Mouse (Mus musculus) intestine, postnatal 0 days (tissue): ENCODE data around the gene E430018J23Rik. TPM values are rescaled to one million over a fixed set of nuclear protein-coding genes. Genes with fewer than 3 reads are reported as not detected.

Experiments used
- ATAC-seq: fragments of 200-750 bp; cut with Nextera tagmentation; 2 replicates; pipeline ENCODE4 v1.8.0; 2017; ENCODE audit warnings: mild to moderate bottlenecking, moderate TSS enrichment, moderate library complexity
- H3K27ac ChIP-seq: fragments of 300-500 bp; sonication (generic); 2 replicates; pipeline ENCODE4 v1.5.1; 2014; ENCODE audit warnings: mild to moderate bottlenecking, low read depth, low read length, moderate library complexity
- H3K27me3 ChIP-seq: fragments of 300-500 bp; sonication (generic); replicated peaks from 2 replicates; pipeline ENCODE4 v1.6.1; 2014; ENCODE audit warnings: low read length, mixed read lengths; ENCODE audit not compliant: control insufficient read depth, insufficient read depth
- H3K36me3 ChIP-seq: fragments of 300-500 bp; sonication (generic); 2 replicates; pipeline ENCODE4 v1.6.1; 2014; ENCODE audit warnings: mild to moderate bottlenecking, moderate library complexity; ENCODE audit not compliant: control insufficient read depth, insufficient read depth
- H3K4me1 ChIP-seq: fragments of 300-500 bp; sonication (generic); replicated peaks from 2 replicates; pipeline ENCODE4 v1.6.1; 2014; ENCODE audit warnings: antibody characterized with exemption, low read length, mixed read lengths; ENCODE audit not compliant: control insufficient read depth, insufficient read depth
- H3K4me2 ChIP-seq: fragments of 300-500 bp; sonication (generic); replicated peaks from 2 replicates; pipeline ENCODE4 v1.6.1; 2014; ENCODE audit warnings: low read depth, mild to moderate bottlenecking, moderate library complexity
- H3K4me3 ChIP-seq: fragments of 300-500 bp; sonication (generic); 2 replicates; pipeline ENCODE4 v1.5.1; 2014; ENCODE audit warnings: low read depth, low read length
- H3K9ac ChIP-seq: fragments of 300-500 bp; sonication (generic); 2 replicates; pipeline ENCODE4 v1.6.1; 2014; ENCODE audit warnings: mild to moderate bottlenecking, low read depth, low read length
- H3K9me3 ChIP-seq: fragments of 300-500 bp; sonication (generic); 2 replicates; pipeline ENCODE4 v1.6.1; 2016; ENCODE audit warnings: mixed run types; ENCODE audit not compliant: control insufficient read depth
- CTCF ChIP-seq: sonication (generic); IDR thresholded peaks from 2 replicates; pipeline ENCODE4 v1.5.1; 2016; ENCODE audit warnings: low read depth, mild to moderate bottlenecking, control low read depth, antibody characterized with exemption, moderate library complexity
- WGBS: fragments of 180-500 bp; shearing (Covaris S2); extraction: QIAGEN DNeasy Blood & Tissue Kit; methylation state at CpG from one replicate; pipeline ENCODE4 v1.1.7; 2014; 5-methylcytosine and 5-hydroxymethylcytosine counted together
- polyA plus RNA-seq: library from polyadenylated mRNA; unstranded; fragments of >200 nt; fragmentation: Nextera tagmentation; extraction: Ambion mirVana; gene quantifications from 2 replicates; pipeline ENCODE4 v1.2.1, GENCODE M21; 2015

E430018J23Rik gene
- 6.8 and 8.0 TPM in 2 replicates for polyA plus RNA-seq

GRCm38 (mm10) chr7:127393157-127393943 is at the start of gene E430018J23Rik:
Gene E430018J23Rik (minus strand): TSS chr7:127393629.
- peak within 1 kb of the TSS; percentile 57 for H3K4me3 ChIP-seq
- H3K27ac ChIP-seq, result peak within 1 kb of the TSS; percentile 87
- peak within 1 kb of the TSS; percentile 75 for H3K4me2 ChIP-seq
- peak; percentile 91 for ATAC-seq
- no peaks in the 10 kb centered on the region for H3K27me3 ChIP-seq
- no peak for TF ChIP-seq CTCF
- WGBS, result 2% methylated on average over 45 of the region's 45 CpGs
- 0 out of 2 replicates have a peak, but pooled peaks cover 5% of the 10 kb centered on the region for H3K4me1 ChIP-seq
- H3K9ac ChIP-seq, result peak within 1 kb of the TSS; percentile 82
- peaks cover 14% of the 10 kb centered on the region; the same call in 1 of the 2 replicates for H3K36me3 ChIP-seq
- H3K9me3 ChIP-seq, result no peaks in the 10 kb centered on the region

GRCm38 (mm10) chr7:127437724-127438123 is 44.3 kb upstream of the E430018J23Rik start:
- no peak overlapping the region for H3K27ac ChIP-seq
- peak; percentile 65 for TF ChIP-seq CTCF
- peaks cover 6% of the 10 kb centered on the region; the same call in 1 of the 2 replicates for H3K36me3 ChIP-seq
- H3K9ac ChIP-seq, result no peak overlapping the region
- no peak overlapping the region for H3K4me2 ChIP-seq
- 0 out of 2 replicates have a peak, but pooled peaks cover 5% of the 10 kb centered on the region for H3K9me3 ChIP-seq
- no peak for ATAC-seq
- no peak overlapping the region for H3K4me3 ChIP-seq
- H3K27me3 ChIP-seq, result no peaks in the 10 kb centered on the region
- no peaks in the 10 kb centered on the region for H3K4me1 ChIP-seq
- WGBS, result 95% methylated on average over 3 of the region's 3 CpGs

GRCm38 (mm10) chr7:127435206-127435605 is 41.8 kb upstream of the E430018J23Rik start:
- TF ChIP-seq CTCF, result no peak
- no peaks in the 10 kb centered on the region for H3K36me3 ChIP-seq
- no peak overlapping the region for H3K4me2 ChIP-seq
- no peak overlapping the region for H3K27ac ChIP-seq
- WGBS, result 95% methylated on average over 4 of the region's 4 CpGs
- H3K9me3 ChIP-seq, result 0 out of 2 replicates have a peak, but pooled peaks cover 5% of the 10 kb centered on the region
- H3K4me3 ChIP-seq, result no peak overlapping the region
- no peak for ATAC-seq
- no peak overlapping the region for H3K9ac ChIP-seq
- no peaks in the 10 kb centered on the region for H3K4me1 ChIP-seq
- no peaks in the 10 kb centered on the region for H3K27me3 ChIP-seq

GRCm38 (mm10) chr7:127426354-127426753 is 32.9 kb upstream of the E430018J23Rik start:
- peaks cover under 1% of the 10 kb centered on the region; the same call in 1 of the 2 replicates for H3K4me1 ChIP-seq
- ATAC-seq, result no peak
- no peak for TF ChIP-seq CTCF
- no peaks in the 10 kb centered on the region for H3K9me3 ChIP-seq
- no peaks in the 10 kb centered on the region for H3K36me3 ChIP-seq
- H3K27ac ChIP-seq, result peak overlapping the region; percentile 46; the same call in 1 of the 2 replicates
- no peaks in the 10 kb centered on the region for H3K27me3 ChIP-seq
- no peak overlapping the region for H3K9ac ChIP-seq
- 51% methylated on average over 3 of the region's 3 CpGs for WGBS
- no peak overlapping the region for H3K4me3 ChIP-seq
- H3K4me2 ChIP-seq, result no peak overlapping the region

GRCm38 (mm10) chr7:127425911-127426310 is 32.5 kb upstream of the E430018J23Rik start:
- H3K4me2 ChIP-seq, result no peak overlapping the region
- H3K27ac ChIP-seq, result peak overlapping the region; percentile 46; the same call in 1 of the 2 replicates
- H3K9me3 ChIP-seq, result no peaks in the 10 kb centered on the region
- H3K9ac ChIP-seq, result no peak overlapping the region
- H3K27me3 ChIP-seq, result no peaks in the 10 kb centered on the region
- H3K4me3 ChIP-seq, result no peak overlapping the region
- H3K36me3 ChIP-seq, result no peaks in the 10 kb centered on the region
- peak; percentile 26; the same call in 1 of the 2 replicates for ATAC-seq
- H3K4me1 ChIP-seq, result peaks cover 5% of the 10 kb centered on the region; the same call in 1 of the 2 replicates
- no peak for TF ChIP-seq CTCF
- WGBS, result 67% methylated on average over 2 of the region's 2 CpGs

- no peak overlapping the region for H3K9ac ChIP-seq
Observed at GRCm38 (mm10) chr7:127425291-127425690, 31.9 kb upstream of the E430018J23Rik start.

More at GRCm38 (mm10) chr7:127425291-127425690, 31.9 kb upstream of the E430018J23Rik start:
- H3K9me3 ChIP-seq, result no peaks in the 10 kb centered on the region
- H3K27ac ChIP-seq, result no peak overlapping the region
- ATAC-seq, result no peak
- no peak for TF ChIP-seq CTCF
- no peaks in the 10 kb centered on the region for H3K27me3 ChIP-seq
- peaks cover 5% of the 10 kb centered on the region; the same call in 1 of the 2 replicates for H3K4me1 ChIP-seq
- WGBS, result 92% methylated on average over 3 of the region's 3 CpGs
- no peak overlapping the region for H3K4me2 ChIP-seq
- no peaks in the 10 kb centered on the region for H3K36me3 ChIP-seq
- no peak overlapping the region for H3K4me3 ChIP-seq
